Mouse (Mus musculus) B cell, adult 2 months (primary cell): Measurements from ENCODE around the gene Qpctl.
"Not testable (repeated sequence)": the region's sequence is repeated elsewhere in the genome, so short reads cannot be mapped to it uniquely, and the experiment has no call there.

Experiments
- DNase-seq, 2 experiments: peaks; one replicate each; pipeline ENCODE4 v3.0.0; 2022

The Qpctl gene

DNA sequence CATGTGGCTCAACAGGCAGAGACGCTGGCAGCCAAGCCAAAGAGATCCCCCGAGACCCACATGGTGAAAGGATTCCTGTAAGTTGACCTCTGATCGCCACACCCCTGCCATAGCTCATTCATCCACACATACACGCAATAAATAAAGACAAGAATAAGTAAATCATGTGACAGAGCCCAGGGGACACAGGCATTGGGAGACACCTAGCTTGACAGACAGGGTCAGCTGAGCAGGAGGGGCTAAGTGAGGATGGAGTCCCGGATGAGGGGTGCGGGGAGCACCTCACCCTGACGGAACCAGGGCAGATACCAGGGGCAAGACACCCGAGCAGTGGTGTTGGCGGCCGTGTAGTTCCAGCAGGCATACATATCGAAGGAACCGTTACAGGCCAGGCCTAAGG lies 14.7 kb upstream of the Qpctl start:
- no peak for DNase-seq

DNA sequence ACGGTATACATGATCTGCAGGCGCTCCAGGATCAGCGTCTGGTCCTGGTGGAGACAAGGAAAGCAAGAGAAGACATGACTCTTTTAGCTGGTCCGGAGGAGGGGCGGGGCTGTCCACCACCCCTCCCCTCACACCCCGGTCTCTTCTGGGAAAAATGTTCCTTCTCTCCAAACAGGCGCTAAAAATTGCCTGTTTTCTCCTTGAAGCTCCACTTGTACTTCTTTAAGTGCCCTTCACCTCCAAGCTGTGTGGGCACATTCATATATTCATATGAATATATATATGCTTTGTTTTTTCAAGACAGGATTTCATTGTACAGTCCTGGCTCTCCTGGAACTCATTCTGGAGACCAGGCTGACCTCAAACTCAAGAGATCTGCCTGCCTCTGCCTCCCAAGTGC lies 13.8 kb upstream of the Qpctl start:
- DNase-seq, result no peak

DNA sequence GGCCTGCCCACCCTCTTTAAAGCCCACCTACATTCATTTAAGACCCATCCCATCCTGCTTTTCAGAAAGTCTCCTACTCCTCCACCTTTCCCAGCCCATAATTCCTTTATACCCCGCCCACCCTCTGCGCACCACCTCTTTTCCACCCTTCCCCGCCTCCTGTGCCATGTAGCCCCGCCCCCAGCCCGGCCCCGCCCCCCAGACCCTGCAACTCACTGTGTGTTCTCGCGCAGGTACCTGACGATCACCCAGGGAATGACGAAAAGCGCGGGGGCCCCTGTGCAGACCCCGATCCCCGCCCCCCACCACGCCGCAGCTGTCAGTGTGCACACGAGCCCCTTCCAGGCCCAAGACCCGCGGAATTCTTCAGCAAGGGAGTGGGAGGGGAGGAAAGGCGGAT lies 11.0 kb upstream of the Qpctl start:
- DNase-seq, result no peak

GRCm38 (mm10) chr7:19159411-19159810 lies 10.3 kb upstream of the Qpctl start:
- DNase-seq, result no peak

GRCm38 (mm10) chr7:19158601-19159000 lies 9.5 kb upstream of the Qpctl start:
- DNase-seq, result no peak

- DNase-seq, result peak; percentile 97
Measured at GRCm38 (mm10) chr7:19157160-19157800, 8.2 kb upstream of the Qpctl start.

- no peak for DNase-seq
Measured at GRCm38 (mm10) chr7:19155825-19156475, 6.9 kb upstream of the Qpctl start.

- no peak for DNase-seq
Measured at GRCm38 (mm10) chr7:19154796-19155195, 5.7 kb upstream of the Qpctl start.

GRCm38 (mm10) chr7:19151121-19151520 lies 2.0 kb upstream of the Qpctl start:
- DNase-seq, result not testable (repeated sequence)

DNA sequence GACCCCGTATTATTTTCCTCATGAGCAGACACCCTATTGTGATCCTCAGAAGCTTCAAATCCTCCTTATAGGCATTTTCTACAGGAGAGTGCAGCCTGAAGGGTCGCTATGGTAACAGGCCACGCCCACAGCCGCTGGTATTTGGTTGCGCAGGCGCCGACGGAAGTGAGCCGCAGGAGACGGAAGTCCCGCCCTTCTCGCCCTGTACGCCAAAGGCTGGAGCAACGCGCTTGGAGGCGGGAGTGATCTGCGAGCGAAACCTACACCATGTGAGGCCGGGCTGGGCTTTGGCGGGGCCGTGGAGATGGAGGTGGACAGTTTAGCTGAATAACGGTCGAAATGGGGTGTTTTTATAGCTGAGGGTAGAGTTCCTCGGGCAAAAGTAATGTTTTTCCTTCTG lies 535 bp upstream of the Qpctl start, which contains the start of gene Snrpd2:
TSS of gene Snrpd2 (plus strand) at position 97 of the 400 bp plus-strand sequence.
- peak; percentile 93 to 95 for DNase-seq

DNA sequence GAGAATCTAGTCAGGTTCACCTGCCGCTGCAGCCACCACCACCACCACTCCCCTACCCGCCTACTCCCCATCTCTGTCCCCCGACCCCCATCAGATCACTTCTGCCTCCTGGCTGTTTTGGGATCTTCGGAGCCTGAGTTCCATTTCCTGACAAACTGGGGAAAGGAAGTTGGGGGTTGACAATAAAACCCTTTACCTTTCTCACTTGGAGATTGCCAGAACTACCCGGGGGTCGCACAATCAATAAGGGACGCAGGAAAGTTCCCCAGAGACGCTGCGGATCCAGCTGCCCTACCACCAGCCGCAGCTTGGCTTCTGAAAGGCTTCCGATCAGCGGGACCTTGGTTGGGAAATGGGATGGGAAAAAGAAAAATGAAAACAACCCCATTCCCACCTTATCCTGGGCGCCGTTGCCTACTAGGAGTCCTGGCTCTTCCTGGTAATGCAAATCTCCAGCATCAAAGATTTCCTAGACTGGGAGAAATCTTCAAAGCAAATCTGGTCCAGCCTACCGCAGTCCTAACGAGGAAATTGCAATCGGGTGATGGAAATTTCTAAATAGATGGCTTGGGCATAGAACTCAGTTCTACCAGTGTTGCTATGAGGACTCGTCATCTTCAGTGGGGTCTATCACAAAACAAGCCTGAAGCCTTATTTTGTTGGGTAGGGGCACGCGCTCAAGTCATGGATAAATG lies 764 bp downstream of the Qpctl start:
- no peak for DNase-seq

GRCm38 (mm10) chr7:19147497-19148045 lies 1.5 kb downstream of the Qpctl start:
- no peak for DNase-seq

GRCm38 (mm10) chr7:19146793-19147192 lies 2.3 kb downstream of the Qpctl start:
- no peak for DNase-seq

- DNase-seq, result peak; percentile 76 to 82
Measured at GRCm38 (mm10) chr7:19137380-19137779, 11.7 kb downstream of the Qpctl start.

GRCm38 (mm10) chr7:19136673-19137334 lies 12.3 kb downstream of the Qpctl start:
- DNase-seq, result no peak

- DNase-seq, result no peak
Measured at GRCm38 (mm10) chr7:19136168-19136567, 12.9 kb downstream of the Qpctl start.

- DNase-seq, result peak; percentile 97
Measured at GRCm38 (mm10) chr7:19131324-19131848, 17.7 kb downstream of the Qpctl start.

GRCm38 (mm10) chr7:19130657-19131056 lies 18.4 kb downstream of the Qpctl start:
- DNase-seq, result peak; percentile 33 to 49

DNA sequence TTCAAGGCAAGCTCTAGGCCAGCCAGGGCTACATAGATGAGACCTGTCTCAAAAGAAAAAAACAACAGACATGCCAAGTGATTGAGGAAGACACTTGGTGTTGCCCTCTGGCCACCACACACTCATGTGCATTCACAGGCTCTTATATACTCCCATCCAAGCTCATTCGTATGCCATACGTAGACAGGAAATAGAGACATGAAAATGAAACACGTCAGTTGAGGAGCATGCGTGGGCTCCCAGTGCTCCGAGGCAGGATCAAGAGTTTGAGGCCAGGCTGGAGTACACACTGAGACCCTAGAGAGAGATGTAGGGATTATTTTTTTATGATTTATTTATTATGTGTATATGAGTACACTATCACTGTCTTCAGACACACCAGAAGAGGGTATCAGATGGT lies 19.7 kb downstream of the Qpctl start:
- no peak for DNase-seq

GRCm38 (mm10) chr7:19127744-19128143 lies 21.3 kb downstream of the Qpctl start:
- DNase-seq, result no peak

GRCm38 (mm10) chr7:19124713-19125112 lies 24.4 kb downstream of the Qpctl start:
- DNase-seq, result no peak

- no peak for DNase-seq
Measured at GRCm38 (mm10) chr7:19121686-19122085, 27.4 kb downstream of the Qpctl start.
